Mouse (Mus musculus): ENCODE data around the gene Pdzk1. TPM values are rescaled to one million over a fixed set of nuclear protein-coding genes. Genes with fewer than 3 reads are reported as not detected.

Gene Pdzk1
- polyA plus RNA-seq, 1 experiment from 2014 or later, result 0.06 TPM

DNA sequence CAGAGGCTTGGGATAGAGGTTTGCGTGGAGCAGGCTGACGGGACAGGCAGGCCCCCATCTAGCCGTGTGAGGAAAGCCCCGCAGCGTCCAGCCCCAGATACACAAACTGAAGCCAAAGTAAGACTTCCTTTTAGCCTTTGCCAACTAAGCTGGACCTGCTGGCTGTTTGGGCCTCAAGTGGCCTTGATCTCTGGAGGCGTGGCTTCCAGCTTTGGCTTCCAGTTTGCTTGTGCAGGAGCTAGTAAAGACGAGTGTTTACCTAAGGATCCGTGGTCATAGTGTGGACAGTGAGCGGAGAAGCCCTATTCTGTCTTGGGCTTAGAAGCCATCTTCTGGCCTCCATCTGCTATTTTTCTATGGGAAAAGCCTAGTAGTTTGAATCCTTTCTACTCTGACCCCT, 16.7 kb downstream of the Pdzk1 start:
- TF ChIP-seq CTCF (IDR thresholded peaks at IDR 0.05), result no peak
- H3K4me2 ChIP-seq (replicated peaks; ENCODE audit: low read depth, low read length), result no peak overlapping the region
- H3K9ac ChIP-seq (replicated peaks; ENCODE audit: low read depth), result no peak overlapping the region
- ATAC-seq (no peak), DNase-seq (ENCODE audit: low spot score) (no peak)
- no peak overlapping the region for H3K27ac ChIP-seq (ENCODE audit: low read length)
- no peaks in the 10 kb centered on the region for H3K36me3 ChIP-seq (ENCODE audit: insufficient read depth, low read length)
- no peaks in the 10 kb centered on the region for H3K9me3 ChIP-seq (ENCODE audit: low read length)
- H3K27me3 ChIP-seq (replicated peaks; ENCODE audit: insufficient read depth, low read length), result no peaks in the 10 kb centered on the region
- no peak overlapping the region for H3K4me3 ChIP-seq (ENCODE audit: low read depth, low read length)
- H3K4me1 ChIP-seq (ENCODE audit: insufficient read depth, low read depth, low read length), result no peaks in the 10 kb centered on the region
- 43% methylated on average over 9 of the region's 9 CpGs for WGBS

DNA sequence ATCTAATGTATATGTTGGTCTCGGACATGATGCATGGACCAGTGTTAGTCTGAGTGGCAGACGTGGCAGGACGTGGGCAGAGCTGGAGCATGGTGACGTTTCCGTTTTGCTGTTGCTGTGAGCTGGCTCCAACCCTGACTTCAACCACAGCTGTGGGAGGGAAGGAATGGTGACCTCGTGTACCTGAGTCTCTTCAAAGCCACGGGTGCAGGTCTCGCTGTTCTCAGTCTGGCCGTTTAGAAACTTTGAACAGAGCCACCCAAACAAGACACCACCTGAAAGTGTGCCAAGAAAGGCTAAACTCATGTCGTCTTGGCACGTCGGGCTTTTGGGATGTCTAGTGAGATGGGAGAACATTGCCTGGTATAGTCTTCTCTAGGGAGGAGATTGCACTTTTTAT, 17.9 kb downstream of the Pdzk1 start:
- ATAC-seq, result no peak
- 76% methylated on average over 12 of the region's 12 CpGs for WGBS
- TF ChIP-seq CTCF (IDR thresholded peaks at IDR 0.05), result no peak
- TF ChIP-seq EP300 (IDR thresholded peaks at IDR 0.05), result no peak

DNA sequence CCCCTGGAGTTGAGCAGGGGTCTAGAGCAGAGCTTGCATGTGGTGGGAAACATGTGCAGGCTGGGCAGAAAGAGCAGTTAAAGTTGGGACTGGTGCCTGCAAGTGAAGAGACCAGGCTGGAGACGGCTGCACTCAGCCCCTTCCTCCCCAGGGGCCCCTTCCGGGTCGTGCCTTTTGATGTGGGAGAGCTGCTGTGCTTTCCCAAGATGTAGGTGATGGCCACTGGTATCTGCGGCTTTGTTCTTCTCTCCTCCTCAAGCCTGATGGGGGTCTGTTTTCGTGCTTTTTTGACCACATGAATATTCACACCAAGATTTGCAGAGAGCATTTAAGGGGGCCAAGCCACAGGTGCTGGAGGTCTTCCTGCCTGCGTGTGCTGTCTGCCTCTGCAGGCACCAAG, 18.6 kb downstream of the Pdzk1 start:
- Histone ChIP-seq H3K27ac (ENCODE audit: low read length) (no peak overlapping the region), H3K4me3 (ENCODE audit: low read depth, low read length) (no peak overlapping the region), H3K4me2 (replicated peaks; ENCODE audit: low read depth, low read length) (no peak overlapping the region), H3K36me3 (ENCODE audit: insufficient read depth, low read length) (no peaks in the 10 kb centered on the region), H3K27me3 (replicated peaks; ENCODE audit: insufficient read depth, low read length) (no peaks in the 10 kb centered on the region), H3K9me3 (ENCODE audit: low read length) (no peaks in the 10 kb centered on the region), H3K9ac (replicated peaks; ENCODE audit: low read depth) (no peak overlapping the region), H3K4me1 (ENCODE audit: insufficient read depth, low read depth, low read length) (no peaks in the 10 kb centered on the region)
- 18% methylated on average over 6 of the region's 6 CpGs for WGBS
- no peak for TF ChIP-seq EP300 (IDR thresholded peaks at IDR 0.05)
- TF ChIP-seq CTCF (IDR thresholded peaks at IDR 0.05), result no peak
- ATAC-seq (no peak), DNase-seq (ENCODE audit: low spot score) (no peak)

More for the DNA sequence above, 17.9 kb downstream of the Pdzk1 start:
- H3K9me3 ChIP-seq (ENCODE audit: low read length), result no peaks in the 10 kb centered on the region
- no peak for DNase-seq (ENCODE audit: low spot score)
- no peak overlapping the region for H3K4me3 ChIP-seq (ENCODE audit: low read depth, low read length)
- H3K9ac ChIP-seq (replicated peaks; ENCODE audit: low read depth), result no peak overlapping the region
- H3K4me2 ChIP-seq (replicated peaks; ENCODE audit: low read depth, low read length), result no peak overlapping the region
- no peaks in the 10 kb centered on the region for H3K27me3 ChIP-seq (replicated peaks; ENCODE audit: insufficient read depth, low read length)
- no peak overlapping the region for H3K27ac ChIP-seq (ENCODE audit: low read length)
- H3K4me1 ChIP-seq (ENCODE audit: insufficient read depth, low read depth, low read length), result no peaks in the 10 kb centered on the region
- no peaks in the 10 kb centered on the region for H3K36me3 ChIP-seq (ENCODE audit: insufficient read depth, low read length)

DNA sequence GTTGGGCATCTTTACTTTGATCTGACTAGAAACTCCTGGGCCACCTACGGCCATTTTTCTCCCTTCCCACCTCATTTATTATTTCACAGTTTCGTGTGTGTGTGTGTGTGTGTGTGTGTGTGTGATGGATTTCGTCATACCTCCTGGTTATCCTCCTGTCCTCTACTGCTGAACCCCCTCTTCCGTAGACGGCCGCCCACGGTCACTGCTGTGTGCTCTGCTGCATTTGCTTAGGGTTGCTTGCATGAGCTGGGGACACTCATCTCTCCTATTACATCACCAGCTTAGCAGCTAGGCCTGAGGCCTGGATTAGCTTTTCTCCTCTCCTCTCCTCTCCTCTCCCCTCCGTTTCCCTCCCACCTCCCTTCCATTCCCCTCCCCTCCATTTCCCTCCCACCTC, 19.4 kb downstream of the Pdzk1 start:
- Histone ChIP-seq H3K4me1 (ENCODE audit: insufficient read depth, low read depth, low read length) (no peaks in the 10 kb centered on the region), H3K27me3 (replicated peaks; ENCODE audit: insufficient read depth, low read length) (no peaks in the 10 kb centered on the region), H3K36me3 (ENCODE audit: insufficient read depth, low read length) (no peaks in the 10 kb centered on the region), H3K27ac (ENCODE audit: low read length) (no peak overlapping the region), H3K9me3 (ENCODE audit: low read length) (no peaks in the 10 kb centered on the region), H3K9ac (replicated peaks; ENCODE audit: low read depth) (no peak overlapping the region), H3K4me3 (ENCODE audit: low read depth, low read length) (no peak overlapping the region), H3K4me2 (replicated peaks; ENCODE audit: low read depth, low read length) (no peak overlapping the region)
- ATAC-seq (no peak), DNase-seq (ENCODE audit: low spot score) (no peak)
- WGBS, result 66% methylated on average over 7 of the region's 8 CpGs
- TF ChIP-seq EP300 (IDR thresholded peaks at IDR 0.05) (no peak), CTCF (IDR thresholded peaks at IDR 0.05) (no peak)

DNA sequence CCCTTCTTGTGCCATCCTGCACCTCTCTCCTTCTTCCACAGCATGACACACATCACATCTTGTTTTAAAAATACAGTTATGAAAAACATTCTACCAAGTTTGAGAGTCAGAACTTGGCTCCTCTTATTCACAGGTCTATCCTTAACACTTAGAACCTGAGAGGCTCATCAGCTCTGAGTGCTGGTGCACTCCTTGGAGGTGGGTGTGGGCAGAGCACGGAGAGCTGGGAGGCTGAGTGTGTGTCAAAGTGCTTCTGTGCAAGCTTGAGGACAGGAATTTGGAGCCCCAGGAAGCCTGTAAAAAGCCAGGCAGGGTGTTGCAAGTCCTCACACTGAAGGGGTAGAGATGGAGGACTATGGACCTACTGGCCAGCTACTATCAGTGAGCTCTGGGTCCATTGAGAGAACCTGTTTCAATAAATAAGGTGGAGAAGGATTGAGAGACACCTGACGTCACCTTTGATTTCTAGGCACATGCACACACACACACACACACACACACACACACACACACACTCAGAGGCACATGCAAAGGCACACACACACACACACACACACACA, 20.2 kb downstream of the Pdzk1 start:
- Histone ChIP-seq H3K4me3 (ENCODE audit: low read depth, low read length) (no peak overlapping the region), H3K27me3 (replicated peaks; ENCODE audit: insufficient read depth, low read length) (no peaks in the 10 kb centered on the region), H3K4me2 (replicated peaks; ENCODE audit: low read depth, low read length) (no peak overlapping the region), H3K4me1 (ENCODE audit: insufficient read depth, low read depth, low read length) (no peaks in the 10 kb centered on the region), H3K36me3 (ENCODE audit: insufficient read depth, low read length) (no peaks in the 10 kb centered on the region), H3K9me3 (ENCODE audit: low read length) (no peaks in the 10 kb centered on the region), H3K9ac (replicated peaks; ENCODE audit: low read depth) (no peak overlapping the region), H3K27ac (ENCODE audit: low read length) (no peak overlapping the region)
- ATAC-seq, result peak; percentile 71
- WGBS, result 68% methylated on average over 2 of the region's 2 CpGs
- DNase-seq (ENCODE audit: low spot score), result peak; percentile 44
- TF ChIP-seq CTCF (IDR thresholded peaks at IDR 0.05) (no peak), EP300 (IDR thresholded peaks at IDR 0.05) (no peak)

DNA sequence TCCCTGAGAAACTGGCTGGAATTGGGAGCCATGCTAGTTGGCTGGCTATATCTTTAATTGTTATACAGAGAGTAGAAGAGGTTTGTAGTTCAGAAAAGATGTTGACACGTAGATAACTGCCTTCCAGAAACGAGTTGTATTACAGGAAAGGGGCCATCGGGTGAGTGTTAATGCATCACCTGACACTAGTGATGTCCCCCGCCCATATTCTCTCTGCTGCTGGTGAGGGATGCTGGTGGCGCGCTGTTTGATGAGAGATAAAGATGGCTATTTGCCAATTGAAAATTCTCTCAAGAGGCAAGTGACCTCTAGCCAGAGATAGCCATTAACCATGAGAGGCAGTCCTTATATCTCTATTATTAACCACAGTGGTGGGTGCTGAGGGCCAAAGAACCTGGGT, 23.5 kb downstream of the Pdzk1 start:
- H3K9me3 ChIP-seq (ENCODE audit: low read length), result no peaks in the 10 kb centered on the region
- H3K4me1 ChIP-seq (ENCODE audit: insufficient read depth, low read depth, low read length), result no peaks in the 10 kb centered on the region
- no peaks in the 10 kb centered on the region for H3K27me3 ChIP-seq (replicated peaks; ENCODE audit: insufficient read depth, low read length)
- TF ChIP-seq EP300 (IDR thresholded peaks at IDR 0.05) (no peak), CTCF (IDR thresholded peaks at IDR 0.05) (no peak)
- 47% methylated on average over 6 of the region's 6 CpGs for WGBS
- no peak overlapping the region for H3K27ac ChIP-seq (ENCODE audit: low read length)
- ATAC-seq (no peak), DNase-seq (ENCODE audit: low spot score) (no peak)
- no peak overlapping the region for H3K4me3 ChIP-seq (ENCODE audit: low read depth, low read length)
- no peak overlapping the region for H3K9ac ChIP-seq (replicated peaks; ENCODE audit: low read depth)
- no peaks in the 10 kb centered on the region for H3K36me3 ChIP-seq (ENCODE audit: insufficient read depth, low read length)
- H3K4me2 ChIP-seq (replicated peaks; ENCODE audit: low read depth, low read length), result no peak overlapping the region

DNA sequence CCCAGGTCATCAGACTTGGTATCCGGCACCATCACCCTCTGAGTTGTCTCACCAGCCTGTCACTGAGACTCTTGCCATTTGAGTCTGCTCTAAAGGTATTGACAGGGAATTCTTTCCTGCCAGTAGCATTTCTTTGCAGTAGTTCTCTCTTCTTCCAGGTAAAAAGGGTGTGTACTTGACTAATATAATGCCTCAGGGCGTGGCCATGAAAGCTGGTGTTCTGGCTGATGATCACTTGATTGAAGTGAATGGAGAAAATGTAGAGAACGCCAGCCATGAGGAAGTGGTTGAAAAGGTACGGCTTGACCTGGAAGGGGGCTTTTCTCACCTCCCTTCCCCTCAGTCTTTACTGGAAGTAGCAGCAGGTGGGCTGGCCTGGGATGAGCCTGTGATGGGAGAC, 25.3 kb downstream of the Pdzk1 start:
- DNase-seq (ENCODE audit: low spot score), result no peak
- no peaks in the 10 kb centered on the region for H3K9me3 ChIP-seq (ENCODE audit: low read length)
- no peaks in the 10 kb centered on the region for H3K27me3 ChIP-seq (replicated peaks; ENCODE audit: insufficient read depth, low read length)
- H3K4me3 ChIP-seq (ENCODE audit: low read depth, low read length), result no peak overlapping the region
- no peak overlapping the region for H3K9ac ChIP-seq (replicated peaks; ENCODE audit: low read depth)
- TF ChIP-seq CTCF (IDR thresholded peaks at IDR 0.05), result no peak
- TF ChIP-seq EP300 (IDR thresholded peaks at IDR 0.05), result no peak
- no peak for ATAC-seq
- H3K27ac ChIP-seq (ENCODE audit: low read length), result no peak overlapping the region
- 79% methylated on average over 4 of the region's 4 CpGs for WGBS
- H3K4me2 ChIP-seq (replicated peaks; ENCODE audit: low read depth, low read length), result no peak overlapping the region
- no peaks in the 10 kb centered on the region for H3K4me1 ChIP-seq (ENCODE audit: insufficient read depth, low read depth, low read length)
- H3K36me3 ChIP-seq (ENCODE audit: insufficient read depth, low read length), result no peaks in the 10 kb centered on the region
